Mouse (Mus musculus) embryo, embryonic 9.5 days (tissue): ENCODE measurements around the gene Lcn6.
"Not testable (repeated sequence)": the region's sequence is repeated elsewhere in the genome, so short reads cannot be mapped to it uniquely, and the experiment has no call there.

Experiments used
- DNase-seq: peaks from one replicate; pipeline ENCODE4 v3.0.0-alpha.2; 2017; ENCODE audit errors: extremely low spot score

Gene Lcn6

GRCm38 (mm10) chr2:25676486-25676885, at the start of gene Lcn6:
Gene Lcn6, plus strand, starts transcription at chr2:25676786.
- no peak for DNase-seq

- DNase-seq: no peak
Observed at GRCm38 (mm10) chr2:25627811-25628210, 48.8 kb upstream of the Lcn6 start, which contains the start of gene Fcna. Gene Fcna, minus strand, starts transcription at chr2:25628030.

- DNase-seq: no peak
Observed at GRCm38 (mm10) chr2:25628738-25629137, 47.8 kb upstream of the Lcn6 start.

DNA sequence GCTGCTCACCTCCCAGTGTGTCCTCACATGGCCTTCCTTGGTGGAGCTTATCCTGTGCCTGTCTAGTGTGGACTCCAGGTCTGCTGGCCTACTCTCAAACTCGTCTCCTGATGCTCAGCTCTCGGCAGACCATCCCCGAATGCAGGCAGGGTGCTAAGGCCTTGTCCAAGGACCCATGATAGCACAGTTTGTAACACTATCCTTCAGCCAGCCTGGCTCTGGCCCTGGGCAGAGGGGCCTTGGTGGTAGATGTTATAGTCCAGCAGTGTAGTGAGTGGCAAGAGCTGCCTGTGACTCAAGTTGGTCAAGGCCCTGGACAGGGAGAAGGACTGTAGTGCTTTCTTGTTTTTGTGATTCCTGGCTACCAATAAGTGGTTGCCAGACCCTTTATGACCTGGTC, 43.0 kb upstream of the Lcn6 start:
- DNase-seq: no peak

DNA sequence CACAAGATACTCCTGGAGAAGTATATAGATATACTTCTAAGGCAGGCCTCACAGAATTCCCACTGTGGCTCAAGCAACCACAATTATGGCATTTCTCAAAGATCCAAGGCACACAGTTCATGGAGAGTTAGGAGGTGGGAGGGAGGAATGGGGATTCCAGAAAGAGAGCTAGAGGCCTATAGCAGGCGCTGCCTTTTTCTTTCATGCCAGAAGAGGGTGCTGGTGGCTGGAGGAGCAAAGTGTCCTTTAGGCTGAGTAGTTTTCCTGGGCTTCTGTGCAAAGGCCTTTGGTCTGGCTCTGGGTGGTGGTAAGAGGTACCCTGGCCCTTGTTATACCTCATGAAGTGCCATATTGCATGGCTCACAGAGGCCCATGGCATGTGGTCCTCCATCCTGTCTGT, 42.5 kb upstream of the Lcn6 start:
- DNase-seq: no peak

DNA sequence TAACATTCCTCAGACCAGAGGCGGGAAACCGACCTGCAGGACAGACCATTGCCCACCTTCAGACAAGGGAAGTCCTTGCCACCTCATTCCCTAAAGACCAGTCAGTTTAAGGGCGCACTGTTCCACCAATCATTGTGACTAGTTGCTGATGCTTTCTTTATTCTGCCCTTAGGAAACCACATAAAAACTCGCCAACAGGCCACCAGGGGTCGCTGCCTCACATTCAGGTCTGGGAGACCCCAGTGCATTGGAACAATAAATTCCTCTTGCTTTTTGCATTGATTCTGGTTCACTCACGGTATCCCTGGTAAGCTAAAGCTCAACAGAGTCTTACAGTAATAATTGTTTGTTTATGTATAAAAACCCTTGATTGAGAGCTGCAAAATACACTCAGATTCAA, 36.7 kb upstream of the Lcn6 start:
- DNase-seq: peak; percentile 39

- no peak for DNase-seq
Observed at GRCm38 (mm10) chr2:25652902-25653301, 23.7 kb upstream of the Lcn6 start, which contains the start of gene Lcn8. Gene Lcn8, plus strand, starts transcription at chr2:25653120.

DNA sequence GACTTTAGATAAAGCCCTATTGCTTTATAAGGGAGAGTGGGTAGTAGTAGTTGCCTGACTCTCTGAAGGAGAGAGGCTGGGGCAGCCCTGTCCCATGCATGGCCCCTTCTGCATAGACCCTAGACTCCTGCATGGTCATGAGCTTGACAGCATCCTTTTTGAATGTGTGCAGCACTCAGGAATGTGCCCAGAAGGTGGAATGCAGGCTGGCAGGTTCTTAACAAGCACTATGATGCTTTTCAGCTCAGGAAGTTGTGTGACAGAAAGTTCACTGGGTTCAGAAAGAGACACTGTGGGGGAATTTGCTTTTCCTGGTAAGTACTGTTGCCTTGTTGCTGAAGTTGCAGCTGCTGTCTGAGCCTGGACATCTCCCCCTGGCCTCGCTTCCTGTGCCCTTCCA, 22.1 kb upstream of the Lcn6 start:
- no peak for DNase-seq

GRCm38 (mm10) chr2:25656691-25657090, 19.9 kb upstream of the Lcn6 start:
- DNase-seq: no peak

DNA sequence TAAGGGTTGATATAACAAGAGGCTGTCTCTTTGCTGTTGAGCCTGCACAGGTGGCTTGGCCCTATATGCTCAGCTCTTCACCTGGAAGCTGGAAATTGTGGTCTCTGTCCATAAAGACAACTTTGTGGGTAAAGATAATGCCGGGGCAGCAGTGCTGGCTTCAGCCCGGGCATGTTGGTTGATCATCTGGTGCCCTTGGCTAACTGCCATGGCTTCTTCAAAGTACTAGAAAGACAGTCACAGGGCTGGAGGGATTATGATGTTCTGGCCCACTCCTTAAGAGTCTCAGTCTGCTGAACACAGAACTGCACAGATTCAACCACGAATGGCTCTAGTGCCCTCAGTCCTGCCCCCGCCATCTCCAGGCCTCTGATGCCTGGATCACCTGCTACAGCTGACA, 19.3 kb upstream of the Lcn6 start:
- DNase-seq: no peak

- no peak for DNase-seq
Observed at GRCm38 (mm10) chr2:25657652-25658051, 18.9 kb upstream of the Lcn6 start, which contains the start of gene Lcn5. Gene Lcn5, plus strand, starts transcription at chr2:25657952.

GRCm38 (mm10) chr2:25660279-25660678, 16.3 kb upstream of the Lcn6 start:
- no peak for DNase-seq

- DNase-seq: no peak
Observed at GRCm38 (mm10) chr2:25661245-25661970, 15.2 kb upstream of the Lcn6 start.

DNA sequence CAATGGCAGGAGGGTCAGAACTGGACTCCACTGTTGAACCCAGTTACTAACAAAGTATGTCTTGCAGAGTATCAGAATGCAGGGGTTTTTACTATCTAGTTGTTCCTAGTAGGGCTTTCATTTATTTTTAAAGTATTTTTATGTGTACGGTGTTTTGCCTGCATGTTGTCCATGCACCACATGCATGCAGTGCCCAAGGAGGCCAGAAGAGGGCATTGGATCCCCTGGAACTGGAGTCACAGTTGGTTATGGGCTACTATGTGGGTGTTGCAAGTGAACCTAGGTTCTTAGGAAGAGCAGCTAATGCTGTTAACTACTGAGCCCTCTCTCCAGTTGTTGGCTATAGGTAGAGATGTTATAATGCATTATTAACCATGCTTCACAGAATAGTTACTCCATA, 13.1 kb upstream of the Lcn6 start:
- peak; percentile 52 for DNase-seq

DNA sequence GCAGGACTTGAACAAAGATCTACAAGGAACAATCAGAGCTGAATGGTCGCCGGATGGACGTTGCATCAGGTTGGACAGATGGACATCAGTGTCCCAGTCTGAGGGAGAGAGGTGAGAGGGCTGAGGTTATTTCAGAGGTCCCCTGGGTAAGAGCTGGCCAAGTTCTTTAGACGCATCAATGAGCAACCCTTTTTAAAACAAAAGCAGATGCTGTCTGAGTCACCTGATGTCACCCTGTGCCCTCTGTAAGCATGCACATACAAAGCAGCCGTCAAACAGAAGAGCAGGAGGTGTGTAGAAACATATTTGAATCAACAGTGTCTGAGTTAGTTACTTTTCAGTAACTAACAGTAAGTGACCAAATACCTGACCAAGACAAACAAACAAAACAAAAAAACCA, 12.5 kb upstream of the Lcn6 start:
- DNase-seq: no peak

- no peak for DNase-seq
Observed at GRCm38 (mm10) chr2:25666516-25666915, 10.1 kb upstream of the Lcn6 start.

- DNase-seq: no peak
Observed at GRCm38 (mm10) chr2:25679559-25679958, 3.0 kb downstream of the Lcn6 start.

GRCm38 (mm10) chr2:25682426-25682825, 5.8 kb downstream of the Lcn6 start, which contains the start of gene Lcn10:
Gene Lcn10, plus strand, starts transcription at chr2:25682726.
- no peak for DNase-seq

- DNase-seq: no peak
Observed at GRCm38 (mm10) chr2:25686941-25687340, 10.4 kb downstream of the Lcn6 start.

- DNase-seq: peak; percentile 65
Observed at GRCm38 (mm10) chr2:25694605-25695004, 18.0 kb downstream of the Lcn6 start.

- no peak for DNase-seq
Observed at GRCm38 (mm10) chr2:25696951-25697350, 20.4 kb downstream of the Lcn6 start.

DNA sequence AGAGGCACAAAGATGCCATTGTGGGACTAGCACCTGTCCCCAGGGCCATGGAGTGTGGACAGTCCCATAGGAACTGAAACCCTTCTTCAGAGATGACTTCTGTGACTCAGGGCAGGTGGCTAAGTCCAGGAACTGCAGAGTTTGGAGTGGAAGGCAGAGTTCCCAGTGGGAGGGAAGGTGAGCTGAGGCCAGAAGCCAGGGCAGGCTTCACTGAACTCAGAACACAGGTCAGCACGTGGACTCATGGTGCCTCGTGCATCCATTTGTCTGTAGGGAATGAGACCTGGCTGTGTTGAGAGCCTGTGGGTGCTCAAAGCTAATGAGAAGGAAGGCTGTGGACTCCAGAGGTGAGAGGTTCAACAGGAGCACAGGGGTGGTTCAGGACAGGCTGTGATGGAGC, 22.1 kb downstream of the Lcn6 start:
- no peak for DNase-seq

DNA sequence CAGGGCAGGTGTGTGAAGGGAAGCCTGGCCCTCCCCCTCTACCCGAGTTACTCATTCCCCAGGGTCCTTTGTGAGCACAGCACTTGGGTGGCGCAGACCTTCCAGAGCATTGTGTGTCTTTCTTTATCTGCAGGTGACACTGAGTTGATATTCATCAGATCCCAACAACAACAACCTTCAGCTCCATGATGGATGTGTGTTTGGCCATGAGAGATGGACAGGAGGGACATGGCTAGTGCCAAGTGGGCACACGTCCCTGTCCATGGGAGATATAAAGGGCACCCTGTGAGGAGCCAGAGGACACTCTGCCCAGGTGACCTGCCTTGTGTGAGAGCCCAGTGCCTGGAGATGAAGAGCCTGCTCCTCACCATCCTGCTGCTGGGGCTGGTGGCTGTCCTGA, 23.2 kb downstream of the Lcn6 start, which contains the start of gene Obp2a:
Gene Obp2a (plus strand): TSS at position 301 of the 400 bp plus-strand sequence.
- DNase-seq: not testable (repeated sequence)

DNA sequence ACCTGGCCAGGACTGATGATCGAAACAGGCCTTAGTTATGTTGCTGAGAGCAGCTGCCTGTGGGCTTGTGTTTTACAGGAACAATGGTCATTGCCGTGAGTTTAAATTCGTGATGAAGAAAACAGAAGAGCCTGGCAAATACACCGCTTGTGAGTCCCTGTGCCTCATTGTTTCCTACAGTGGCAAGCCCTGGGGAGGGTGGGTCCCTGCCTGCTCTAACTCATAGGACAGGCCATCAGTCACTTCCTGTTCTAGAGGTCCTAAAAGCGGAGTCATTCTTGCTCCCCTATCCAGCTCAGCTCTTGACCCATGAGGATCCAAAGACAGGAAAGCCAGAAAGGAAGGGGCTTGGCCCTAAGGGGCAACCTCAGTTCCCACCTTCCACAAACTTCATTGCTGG, 24.4 kb downstream of the Lcn6 start:
- DNase-seq: no peak
